In genomic region chr3:95296103-95296469, GRCm38 (mm10) we compare ENCODE assay signal across 8 mouse cellular contexts. TPM values are rescaled to one million over a fixed set of nuclear protein-coding genes. Genes with fewer than 3 reads are reported as not detected.
DNase-seq lines count a peak whose midpoint lies in the region; ATAC-seq and TF ChIP-seq lines count a peak whose summit lies in the region.

No protein-coding gene starts in this region.

- peak; percentile 63 for TF ChIP-seq CTCF in cortical plate, adult 2 months (IDR thresholded peaks at IDR 0.05; ENCODE audit: extremely low read depth, insufficient read depth, low read length)
- TF ChIP-seq CTCF in lung, adult 2 months (IDR thresholded peaks at IDR 0.05; ENCODE audit: insufficient read depth, low read length): peak; percentile 71
- peak; percentile 74; the same call in 1 of the 2 replicates for TF ChIP-seq CTCF in small intestine, adult 2 months (IDR thresholded peaks at IDR 0.05; ENCODE audit: extremely low read depth, insufficient read length, insufficient replicate concordance, low read depth, low read length)

- peak; percentile 92 for DNase-seq in heart, adult 11 months
- no peak for DNase-seq in heart, adult 8-10 months (ENCODE audit: low spot score)
- DNase-seq in kidney, adult 11 months: peak; percentile 65
- DNase-seq in lung, adult 2 months: no peak
- no peak for DNase-seq in urinary bladder, postnatal 10 days (ENCODE audit: low spot score)

- no peaks in the 10 kb centered on the region for H3K4me1 ChIP-seq in cortical plate, adult 2 months (ENCODE audit: control insufficient read depth, insufficient read depth, low read length)
- H3K4me1 ChIP-seq in lung, adult 2 months (ENCODE audit: control insufficient read depth, insufficient read depth, low read length): peaks cover 14% of the 10 kb centered on the region
- peaks cover 22% of the 10 kb centered on the region; the same call in 1 of the 2 replicates for H3K4me1 ChIP-seq in small intestine, adult 2 months (ENCODE audit: control insufficient read depth, insufficient read depth, insufficient read length, low read length)

- ATAC-seq in CD4-positive, CD25-positive, alpha-beta regulatory T cell, adult 4 months: peak; percentile 83

- no peak overlapping the region for H3K27ac ChIP-seq in cortical plate, adult 2 months (ENCODE audit: insufficient read depth, low read length)
- no peak overlapping the region for H3K27ac ChIP-seq in small intestine, adult 2 months (ENCODE audit: insufficient read depth, low read depth, low read length)

- H3K36me3 ChIP-seq in small intestine, adult 2 months (ENCODE audit: control insufficient read depth, insufficient read depth, low read length): peaks cover 42% of the 10 kb centered on the region

- H3K4me3 ChIP-seq in cortical plate, adult 2 months (ENCODE audit: insufficient read depth, low read length): no peak overlapping the region
- H3K4me3 ChIP-seq in lung, adult 2 months (replicated peaks; ENCODE audit: extremely low read depth, low read depth, low read length): no peak overlapping the region
- H3K4me3 ChIP-seq in small intestine, adult 2 months (ENCODE audit: low read depth, low read length): no peak overlapping the region

- TF ChIP-seq POLR2A in cortical plate, adult 2 months (IDR thresholded peaks at IDR 0.05; ENCODE audit: extremely low read depth, insufficient read depth, low read length): no peak
- TF ChIP-seq POLR2A in lung, adult 2 months (IDR thresholded peaks at IDR 0.05; ENCODE audit: borderline replicate concordance, extremely low read depth, low read depth, low read length): no peak
- no peak for TF ChIP-seq POLR2A in small intestine, adult 2 months (IDR thresholded peaks at IDR 0.05; ENCODE audit: low read depth, low read length)

- no peaks in the 10 kb centered on the region for H3K27me3 ChIP-seq in small intestine, adult 2 months (ENCODE audit: control insufficient read depth, insufficient read depth, low read length)

- WGBS in lung, adult 2 months: 5% methylated on average over 5 of the region's 5 CpGs
- WGBS in small intestine, adult 2 months: 7% methylated on average over 5 of the region's 5 CpGs

RNA-seq across cellular contexts. Expression of gene Anxa9, which starts 10.9 kb away (rescaled TPM):
- 1 to 10 TPM in 1 of 4 experiments, under 1 TPM in 2, not detected in 1; 0.52 to 1.5 (median 0.66) TPM for total RNA-seq in heart, adult 8-10 months (2022)
- 1 to 10 TPM in 1 of 2 experiments, under 1 TPM in 1; 0.42 to 1.1 TPM for polyA plus RNA-seq in CD4-positive, CD25-positive, alpha-beta regulatory T cell, adult 4 months (2017; shearing (Covaris generic))
- 2.3 and 2.4 TPM in 2 replicates for polyA plus RNA-seq in cortical plate, adult 2 months (2012; rRNA removed)
- polyA plus RNA-seq in lung, adult 2 months (2012; rRNA removed): 4.7 and 16.7 TPM in 2 replicates
- 0.52 and 0.65 TPM in 2 replicates for polyA plus RNA-seq in small intestine, adult 2 months (2012; rRNA removed)

RNA-seq across cellular contexts. Expression of gene Prune1, which starts 14.2 kb away (rescaled TPM):
- 10 to 100 TPM; 26.3 to 27.9 (median 27.2) TPM for total RNA-seq in heart, adult 8-10 months (2022)
- polyA plus RNA-seq in CD4-positive, CD25-positive, alpha-beta regulatory T cell, adult 4 months (2017; shearing (Covaris generic)): 10 to 100 TPM in 1 of 2 experiments, 1 to 10 TPM in 1; 6.3 to 10.1 TPM
- 24.8 and 26.2 TPM in 2 replicates for polyA plus RNA-seq in cortical plate, adult 2 months (2012; rRNA removed)
- 13.4 and 24.2 TPM in 2 replicates for polyA plus RNA-seq in lung, adult 2 months (2012; rRNA removed)
- 4.4 and 11.5 TPM in 2 replicates for polyA plus RNA-seq in small intestine, adult 2 months (2012; rRNA removed)

RNA-seq across cellular contexts. Expression of gene Mindy1, which starts 14.9 kb away (rescaled TPM):
- total RNA-seq in heart, adult 8-10 months (2022): 10 to 100 TPM; 19.5 to 23.8 (median 21.3) TPM
- 10 to 100 TPM; 22.1 to 25.3 TPM for polyA plus RNA-seq in CD4-positive, CD25-positive, alpha-beta regulatory T cell, adult 4 months (2017; shearing (Covaris generic))
- 29.6 and 33.9 TPM in 2 replicates for polyA plus RNA-seq in cortical plate, adult 2 months (2012; rRNA removed)
- polyA plus RNA-seq in lung, adult 2 months (2012; rRNA removed): 89.1 and 95.2 TPM in 2 replicates
- 58.5 and 89.2 TPM in 2 replicates for polyA plus RNA-seq in small intestine, adult 2 months (2012; rRNA removed)

RNA-seq across cellular contexts. Expression of gene Cers2, which starts 18.5 kb away (rescaled TPM):
- total RNA-seq in heart, adult 8-10 months (2022): 10 to 100 TPM; 30.6 to 35.5 (median 33.4) TPM
- polyA plus RNA-seq in CD4-positive, CD25-positive, alpha-beta regulatory T cell, adult 4 months (2017; shearing (Covaris generic)): 100 to 1,000 TPM; 168 to 244 TPM
- 101 and 110 TPM in 2 replicates for polyA plus RNA-seq in cortical plate, adult 2 months (2012; rRNA removed)
- 158 and 181 TPM in 2 replicates for polyA plus RNA-seq in lung, adult 2 months (2012; rRNA removed)
- polyA plus RNA-seq in small intestine, adult 2 months (2012; rRNA removed): 51.3 and 84.0 TPM in 2 replicates

RNA-seq across cellular contexts. Expression of gene Bnipl, which starts 45.1 kb away (rescaled TPM):
- not detected for total RNA-seq in heart, adult 8-10 months (2022)
- not detected for polyA plus RNA-seq in CD4-positive, CD25-positive, alpha-beta regulatory T cell, adult 4 months (2017; shearing (Covaris generic))
- 0.17 and 0.61 TPM in 2 replicates for polyA plus RNA-seq in cortical plate, adult 2 months (2012; rRNA removed)
- polyA plus RNA-seq in lung, adult 2 months (2012; rRNA removed): 4.2 and 13.3 TPM in 2 replicates
- 0.16 and 0.58 TPM in 2 replicates for polyA plus RNA-seq in small intestine, adult 2 months (2012; rRNA removed)

Comparison
In these comparisons a context has a peak if more than half of its experiments do, and no peak if none do; other contexts are left out.
1. DNase-seq: peak in heart, adult 11 months (single experiment) and kidney, adult 11 months (single experiment); none in heart, adult 8-10 months (single experiment), lung, adult 2 months (single experiment) and urinary bladder, postnatal 10 days (single experiment).
2. Peak in every context shown above with its lines, with median percentiles within 50 percentile points of each other: CTCF ChIP-seq.